Mouse (Mus musculus): ENCODE results near the gene Trmt112. TPM values are rescaled to one million over a fixed set of nuclear protein-coding genes. Genes with fewer than 3 reads are reported as not detected.

Trmt112 gene
- polyA plus RNA-seq (2016; fragmentation: Nextera tagmentation; extraction: Ambion mirVana): 155 and 159 TPM in 2 replicates

- H3K9me3 ChIP-seq: no peaks in the 10 kb centered on the region
- H3K4me1 ChIP-seq: peaks cover 39% of the 10 kb centered on the region
- peaks cover 68% of the 10 kb centered on the region for H3K36me3 ChIP-seq (replicated peaks)
- DNase-seq (ENCODE audit: extremely low spot score, low spot score): peak; percentile 94
- peak within 1 kb of the TSS; percentile 95 for H3K27ac ChIP-seq
- H3K27me3 ChIP-seq (ENCODE audit: poor library complexity, severe bottlenecking): no peaks in the 10 kb centered on the region
- WGBS: under 1% methylated on average over 65 of the region's 65 CpGs
- H3K4me3 ChIP-seq: peak within 1 kb of the TSS; percentile 81
Observed at GRCm38 (mm10) chr19:6909507-6910289, at the start of gene Trmt112, which contains the start of gene Prdx5. Gene Trmt112 (plus strand): TSS chr19:6909698. Gene Prdx5 (minus strand): TSS chr19:6910106.

GRCm38 (mm10) chr19:6859971-6860370 is 49.5 kb upstream of the Trmt112 start:
- H3K27ac ChIP-seq: no peak overlapping the region
- H3K9me3 ChIP-seq: no peaks in the 10 kb centered on the region
- 88% methylated on average over 3 of the region's 3 CpGs for WGBS
- H3K4me3 ChIP-seq: no peak overlapping the region
- H3K36me3 ChIP-seq (replicated peaks): no peaks in the 10 kb centered on the region
- DNase-seq (ENCODE audit: extremely low spot score, low spot score): no peak
- peaks cover 18% of the 10 kb centered on the region for H3K27me3 ChIP-seq (ENCODE audit: poor library complexity, severe bottlenecking)
- peaks cover 30% of the 10 kb centered on the region for H3K4me1 ChIP-seq

GRCm38 (mm10) chr19:6860706-6861105 is 48.8 kb upstream of the Trmt112 start:
- no peak overlapping the region for H3K4me3 ChIP-seq
- H3K27me3 ChIP-seq (ENCODE audit: poor library complexity, severe bottlenecking): peaks cover 11% of the 10 kb centered on the region
- no peak for DNase-seq (ENCODE audit: extremely low spot score, low spot score)
- no peak overlapping the region for H3K27ac ChIP-seq
- H3K36me3 ChIP-seq (replicated peaks): no peaks in the 10 kb centered on the region
- H3K9me3 ChIP-seq: no peaks in the 10 kb centered on the region
- H3K4me1 ChIP-seq: peaks cover 23% of the 10 kb centered on the region
- WGBS: 88% methylated on average over 6 of the region's 6 CpGs

GRCm38 (mm10) chr19:6861451-6861850 is 48.0 kb upstream of the Trmt112 start:
- 96% methylated on average over 4 of the region's 4 CpGs for WGBS
- no peak for DNase-seq (ENCODE audit: extremely low spot score, low spot score)
- Histone ChIP-seq H3K27ac (no peak overlapping the region), H3K4me3 (no peak overlapping the region), H3K27me3 (ENCODE audit: poor library complexity, severe bottlenecking) (0 out of 2 replicates have a peak, but pooled peaks cover 3% of the 10 kb centered on the region), H3K9me3 (no peaks in the 10 kb centered on the region), H3K36me3 (replicated peaks) (no peaks in the 10 kb centered on the region), H3K4me1 (peaks cover 15% of the 10 kb centered on the region)

- H3K4me1 ChIP-seq: peaks cover 3% of the 10 kb centered on the region
- no peak overlapping the region for H3K27ac ChIP-seq
- DNase-seq (ENCODE audit: extremely low spot score, low spot score): no peak
- 11% methylated on average over 5 of the region's 5 CpGs for WGBS
- no peaks in the 10 kb centered on the region for H3K36me3 ChIP-seq (replicated peaks)
- no peaks in the 10 kb centered on the region for H3K9me3 ChIP-seq
- H3K27me3 ChIP-seq (ENCODE audit: poor library complexity, severe bottlenecking): no peaks in the 10 kb centered on the region
- no peak overlapping the region for H3K4me3 ChIP-seq
Observed at GRCm38 (mm10) chr19:6869355-6869754, 40.1 kb upstream of the Trmt112 start.

GRCm38 (mm10) chr19:6871574-6872271 is 37.8 kb upstream of the Trmt112 start:
- no peaks in the 10 kb centered on the region for H3K9me3 ChIP-seq
- H3K27ac ChIP-seq: 0 out of 2 replicates have a peak overlapping the region, but pooled peaks have one; percentile 16
- no peak overlapping the region for H3K4me3 ChIP-seq
- H3K27me3 ChIP-seq (ENCODE audit: poor library complexity, severe bottlenecking): no peaks in the 10 kb centered on the region
- no peak for DNase-seq (ENCODE audit: extremely low spot score, low spot score)
- WGBS: 65% methylated on average over 5 of the region's 5 CpGs
- peaks cover 3% of the 10 kb centered on the region for H3K4me1 ChIP-seq
- H3K36me3 ChIP-seq (replicated peaks): no peaks in the 10 kb centered on the region

- Histone ChIP-seq H3K36me3 (replicated peaks) (no peaks in the 10 kb centered on the region), H3K27me3 (ENCODE audit: poor library complexity, severe bottlenecking) (no peaks in the 10 kb centered on the region), H3K27ac (no peak overlapping the region), H3K4me1 (peaks cover 3% of the 10 kb centered on the region), H3K4me3 (no peak overlapping the region), H3K9me3 (no peaks in the 10 kb centered on the region)
- 87% methylated on average over 3 of the region's 3 CpGs for WGBS
- DNase-seq (ENCODE audit: extremely low spot score, low spot score): no peak
Observed at GRCm38 (mm10) chr19:6872701-6873100, 36.8 kb upstream of the Trmt112 start.

- no peaks in the 10 kb centered on the region for H3K9me3 ChIP-seq
- H3K4me1 ChIP-seq: peaks cover 3% of the 10 kb centered on the region
- no peaks in the 10 kb centered on the region for H3K36me3 ChIP-seq (replicated peaks)
- no peak overlapping the region for H3K27ac ChIP-seq
- H3K4me3 ChIP-seq: no peak overlapping the region
- DNase-seq (ENCODE audit: extremely low spot score, low spot score): no peak
- no peaks in the 10 kb centered on the region for H3K27me3 ChIP-seq (ENCODE audit: poor library complexity, severe bottlenecking)
- WGBS: 91% methylated on average over 1 of the region's 1 CpGs
Observed at GRCm38 (mm10) chr19:6874257-6874656, 35.2 kb upstream of the Trmt112 start.

- DNase-seq (ENCODE audit: extremely low spot score, low spot score): no peak
- whole genome bisulfite sequencing: 88% methylated on average over 6 of the region's 6 CpGs
- no peaks in the 10 kb centered on the region for H3K36me3 ChIP-seq (replicated peaks)
- H3K9me3 ChIP-seq: peaks cover 9% of the 10 kb centered on the region
- no peaks in the 10 kb centered on the region; the same call in 1 of the 2 replicates for H3K4me1 ChIP-seq
- no peaks in the 10 kb centered on the region for H3K27me3 ChIP-seq (ENCODE audit: poor library complexity, severe bottlenecking)
- no peak overlapping the region for H3K27ac ChIP-seq
- H3K4me3 ChIP-seq: no peak overlapping the region
Observed at GRCm38 (mm10) chr19:6875834-6876233, 33.7 kb upstream of the Trmt112 start.

- no peak overlapping the region for H3K27ac ChIP-seq
Observed at GRCm38 (mm10) chr19:6876799-6877198, 32.7 kb upstream of the Trmt112 start.

GRCm38 (mm10) chr19:6877965-6878364 is 31.5 kb upstream of the Trmt112 start:
- H3K36me3 ChIP-seq (replicated peaks): no peaks in the 10 kb centered on the region
- H3K9me3 ChIP-seq: peaks cover 11% of the 10 kb centered on the region
- no peak for DNase-seq (ENCODE audit: extremely low spot score, low spot score)
- H3K27me3 ChIP-seq (ENCODE audit: poor library complexity, severe bottlenecking): no peaks in the 10 kb centered on the region
- no peak overlapping the region for H3K27ac ChIP-seq
- H3K4me3 ChIP-seq: no peak overlapping the region
- WGBS: 83% methylated on average over 4 of the region's 4 CpGs
- H3K4me1 ChIP-seq: no peaks in the 10 kb centered on the region

More at GRCm38 (mm10) chr19:6876799-6877198, 32.7 kb upstream of the Trmt112 start:
- Histone ChIP-seq H3K36me3 (replicated peaks) (no peaks in the 10 kb centered on the region), H3K27me3 (ENCODE audit: poor library complexity, severe bottlenecking) (no peaks in the 10 kb centered on the region), H3K4me1 (no peaks in the 10 kb centered on the region; the same call in 1 of the 2 replicates), H3K4me3 (no peak overlapping the region), H3K9me3 (peaks cover 11% of the 10 kb centered on the region)
- no peak for DNase-seq (ENCODE audit: extremely low spot score, low spot score)

GRCm38 (mm10) chr19:6892512-6892911 is 17.0 kb upstream of the Trmt112 start:
- Histone ChIP-seq H3K4me3 (no peak overlapping the region), H3K36me3 (replicated peaks) (no peaks in the 10 kb centered on the region), H3K27ac (no peak overlapping the region), H3K9me3 (peaks cover 8% of the 10 kb centered on the region; the same call in 1 of the 2 replicates), H3K27me3 (ENCODE audit: poor library complexity, severe bottlenecking) (no peaks in the 10 kb centered on the region), H3K4me1 (no peaks in the 10 kb centered on the region)
- WGBS: 74% methylated on average over 4 of the region's 4 CpGs
- no peak for DNase-seq (ENCODE audit: extremely low spot score, low spot score)

Data from forebrain, embryonic 10.5 days (tissue).